Mouse (Mus musculus) granulocyte monocyte progenitor cell, adult 5-6 weeks (primary cell): ENCODE data around the gene Olfr560. TPM values are rescaled to one million over a fixed set of nuclear protein-coding genes. Genes with fewer than 3 reads are reported as not detected.

Experiments
- ATAC-seq: replicated peaks from 2 replicates; pipeline ENCODE4 v1.8.0; 2016; ENCODE audit warnings: mild to moderate bottlenecking, moderate TSS enrichment, inconsistent platforms; ENCODE audit not compliant: poor library complexity, severe bottlenecking
- total RNA-seq, 2 experiments: library from RNA; stranded (forward) in 1 of 2; stranded (reverse) in 1 of 2; fragments of 200-712, 200-1000 nt in 1 of 2; fragments of >200 nt in 1 of 2; fragmentation: Nextera tagmentation in 1 of 2; gene quantifications; 2 replicates each; pipeline ENCODE4 v1.2.3; 2014 to 2017

Olfr560 gene
- total RNA-seq (2014; fragmentation: Nextera tagmentation), result not detected in 2 replicates
- not detected in 2 replicates for total RNA-seq (2017)

- no peak for ATAC-seq
Measured at GRCm38 (mm10) chr7:102759266-102759665, at the start of gene Olfr560, which contains the start of gene Olfr78. TSS of gene Olfr560 (minus strand) at chr7:102759366. TSS of gene Olfr78 (minus strand) at chr7:102759471.

- no peak for ATAC-seq
Measured at GRCm38 (mm10) chr7:102803180-102803579, 44.0 kb upstream of the Olfr560 start, which contains the start of gene Olfr564. TSS of gene Olfr564 (plus strand) at chr7:102803480.

- ATAC-seq, result no peak
Measured at GRCm38 (mm10) chr7:102770921-102771320, 11.8 kb upstream of the Olfr560 start, which contains the start of gene Olfr561. TSS of gene Olfr561 (plus strand) at chr7:102771221.

GRCm38 (mm10) chr7:102752086-102752485 lies 7.1 kb downstream of the Olfr560 start:
- ATAC-seq, result no peak

DNA sequence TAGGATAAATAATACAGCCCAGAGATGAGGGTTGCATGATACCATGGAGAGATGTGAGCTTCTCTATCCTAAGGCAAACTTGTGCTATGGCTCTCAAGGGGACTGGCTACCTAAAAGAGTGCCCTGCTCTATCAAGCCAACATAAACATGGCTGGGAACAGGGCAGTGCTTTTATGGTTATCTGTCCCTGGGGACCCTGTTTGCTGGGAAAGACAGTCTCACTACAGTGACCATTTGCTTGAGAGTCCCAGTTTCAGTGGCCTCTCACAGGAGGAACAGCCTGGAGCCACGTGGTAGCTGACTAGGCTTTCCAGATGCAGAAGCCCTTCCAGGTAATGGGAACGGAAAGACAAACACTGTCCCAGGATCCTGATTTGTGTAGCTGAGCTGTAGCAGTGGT lies 21.5 kb downstream of the Olfr560 start:
- ATAC-seq, result no peak

DNA sequence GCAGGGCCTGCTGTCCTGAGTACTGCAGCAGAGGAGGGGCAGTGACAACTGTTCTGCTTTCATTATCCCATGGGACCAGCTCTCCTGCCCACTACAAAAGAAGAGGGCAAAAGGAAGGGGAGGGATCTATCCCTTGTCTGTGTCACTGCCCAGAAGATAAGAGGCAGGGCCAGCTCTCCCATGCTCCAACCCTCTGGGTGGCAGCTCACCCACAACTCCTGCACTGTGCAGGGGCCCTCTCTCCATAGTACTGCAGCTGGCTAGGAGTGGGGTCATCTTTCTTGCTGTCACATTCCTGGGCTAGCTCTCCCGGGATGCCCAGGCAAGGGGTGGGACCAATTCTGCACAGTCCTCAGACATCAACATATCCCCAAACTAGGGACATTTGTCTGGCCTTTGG lies 25.4 kb downstream of the Olfr560 start:
- no peak for ATAC-seq

DNA sequence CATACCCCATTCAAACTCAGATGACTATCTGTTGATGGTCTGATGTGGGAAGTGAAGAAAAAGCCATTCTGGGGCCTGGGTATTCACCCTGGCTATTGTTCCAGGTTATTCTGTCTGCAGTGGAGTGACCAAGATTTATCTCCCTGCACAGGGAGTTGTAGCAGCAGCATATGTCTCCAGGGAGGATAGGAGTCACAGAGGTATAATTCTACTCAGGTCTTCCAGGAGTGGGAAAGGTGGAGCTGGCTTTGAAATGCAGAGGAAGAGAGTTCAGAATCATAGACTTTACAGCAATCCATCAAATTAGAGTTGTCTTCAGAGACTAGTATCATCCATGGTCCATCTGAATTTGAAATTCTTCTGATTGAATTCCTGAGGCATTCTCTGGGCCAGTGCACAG lies 31.8 kb downstream of the Olfr560 start, which contains the start of gene Olfr559:
Gene Olfr559, minus strand, starts transcription at position 101 of the 400 bp plus-strand sequence.
- ATAC-seq, result no peak

DNA sequence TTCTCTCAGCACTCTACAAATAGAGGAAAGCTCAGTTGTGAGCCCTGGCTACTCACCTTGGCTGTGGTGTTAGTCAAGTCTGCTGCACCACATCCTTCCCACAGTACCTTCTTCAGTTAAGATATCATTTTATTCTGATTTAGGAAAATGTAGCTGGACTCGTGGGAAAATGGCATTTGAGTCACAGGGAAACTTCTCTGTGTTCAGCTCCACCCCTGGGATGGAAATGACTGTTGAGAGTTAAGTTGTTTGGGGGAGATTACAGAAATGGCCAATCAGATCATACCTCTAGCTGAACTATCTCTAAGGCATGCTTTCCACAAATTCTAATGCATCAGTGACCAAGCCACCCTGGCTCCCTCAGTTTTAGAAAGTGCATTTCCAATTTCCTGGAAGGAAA lies 40.2 kb downstream of the Olfr560 start, which contains the start of gene Olfr33:
Gene Olfr33, minus strand, starts transcription at position 101 of the 400 bp plus-strand sequence.
- no peak for ATAC-seq

DNA sequence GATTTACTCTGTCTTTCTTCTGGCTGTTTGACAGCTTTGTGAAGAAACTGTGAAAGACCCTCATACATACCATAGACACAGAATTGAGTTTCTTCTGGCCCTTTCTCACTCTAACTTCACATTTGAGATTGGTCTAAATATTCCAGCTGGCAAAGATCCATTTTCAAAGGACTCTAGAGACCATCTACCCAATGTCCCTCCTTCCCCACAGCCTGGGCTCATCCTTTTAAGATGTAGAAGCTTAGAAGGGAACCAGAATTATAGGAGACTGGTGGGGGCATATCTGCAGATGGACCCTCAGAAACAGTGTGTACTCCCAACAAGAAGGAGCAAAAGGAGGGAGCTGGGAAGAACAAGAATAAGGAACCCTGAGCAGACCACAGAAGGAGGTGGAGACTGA lies 57.3 kb downstream of the Olfr560 start, which contains the start of gene Olfr558:
Gene Olfr558, plus strand, starts transcription at position 301 of the 400 bp plus-strand sequence.
- no peak for ATAC-seq

Other genes with a start within 250 kb of the Olfr560 start
Only the 30 nearest of the 31 such genes appear.
- gene Olfr547, start 224.6 kb downstream of the Olfr560 start, total RNA-seq (2014; fragmentation: Nextera tagmentation), result not detected in 2 replicates
- gene Olfr547, start 224.6 kb downstream of the Olfr560 start, total RNA-seq (2017), result not detected in 2 replicates
- not detected in 2 replicates for gene Olfr548-ps1, start 218.5 kb downstream of the Olfr560 start, total RNA-seq (2014; fragmentation: Nextera tagmentation)
- gene Olfr548-ps1, start 218.5 kb downstream of the Olfr560 start, total RNA-seq (2017), result not detected in 2 replicates
- gene Olfr549, start 209.5 kb downstream of the Olfr560 start, total RNA-seq (2014; fragmentation: Nextera tagmentation), result not detected in 2 replicates
- not detected in 2 replicates for gene Olfr549, start 209.5 kb downstream of the Olfr560 start, total RNA-seq (2017)
- 14.9 and 15.9 TPM in 2 replicates for gene Trim21, start 193.9 kb downstream of the Olfr560 start, total RNA-seq (2014; fragmentation: Nextera tagmentation)
- 31.5 and 33.5 TPM in 2 replicates for gene Trim21, start 193.9 kb downstream of the Olfr560 start, total RNA-seq (2017)
- gene Olfr550, start 187.9 kb downstream of the Olfr560 start, total RNA-seq (2014; fragmentation: Nextera tagmentation), result not detected in 2 replicates
- gene Olfr550, start 187.9 kb downstream of the Olfr560 start, total RNA-seq (2017), result not detected in 2 replicates
- gene Olfr551, start 167.5 kb downstream of the Olfr560 start, total RNA-seq (2014; fragmentation: Nextera tagmentation), result not detected in 2 replicates
- gene Olfr551, start 167.5 kb downstream of the Olfr560 start, total RNA-seq (2017), result not detected in 2 replicates
- gene Olfr552, start 161.6 kb downstream of the Olfr560 start, total RNA-seq (2014; fragmentation: Nextera tagmentation), result not detected in 2 replicates
- gene Olfr552, start 161.6 kb downstream of the Olfr560 start, total RNA-seq (2017), result 0.09 TPM in 1 of 2 replicates, not detected in the other
- not detected in 2 replicates for gene Olfr553, start 141.1 kb downstream of the Olfr560 start, total RNA-seq (2014; fragmentation: Nextera tagmentation)
- gene Olfr553, start 141.1 kb downstream of the Olfr560 start, total RNA-seq (2017), result not detected in 2 replicates
- not detected in 2 replicates for gene Olfr554, start 120.9 kb downstream of the Olfr560 start, total RNA-seq (2014; fragmentation: Nextera tagmentation)
- not detected in 2 replicates for gene Olfr554, start 120.9 kb downstream of the Olfr560 start, total RNA-seq (2017)
- not detected in 2 replicates for gene Olfr555, start 100.5 kb downstream of the Olfr560 start, total RNA-seq (2014; fragmentation: Nextera tagmentation)
- not detected in 2 replicates for gene Olfr555, start 100.5 kb downstream of the Olfr560 start, total RNA-seq (2017)
- gene Olfr556, start 94.5 kb downstream of the Olfr560 start, total RNA-seq (2014; fragmentation: Nextera tagmentation), result not detected in 2 replicates
- gene Olfr556, start 94.5 kb downstream of the Olfr560 start, total RNA-seq (2017), result not detected in 2 replicates
- gene Trim68, start 72.0 kb downstream of the Olfr560 start, total RNA-seq (2014; fragmentation: Nextera tagmentation), result 4.8 and 13.0 TPM in 2 replicates
- 5.7 and 6.1 TPM in 2 replicates for gene Trim68, start 72.0 kb downstream of the Olfr560 start, total RNA-seq (2017)
- gene Olfr557, start 63.5 kb downstream of the Olfr560 start, total RNA-seq (2014; fragmentation: Nextera tagmentation), result not detected in 2 replicates
- gene Olfr557, start 63.5 kb downstream of the Olfr560 start, total RNA-seq (2017), result not detected in 2 replicates
- gene Olfr558, start 57.2 kb downstream of the Olfr560 start, total RNA-seq (2014; fragmentation: Nextera tagmentation), result not detected in 2 replicates
- not detected in 2 replicates for gene Olfr558, start 57.2 kb downstream of the Olfr560 start, total RNA-seq (2017)
- gene Olfr33, start 40.3 kb downstream of the Olfr560 start, total RNA-seq (2014; fragmentation: Nextera tagmentation), result not detected in 2 replicates
- not detected in 2 replicates for gene Olfr33, start 40.3 kb downstream of the Olfr560 start, total RNA-seq (2017)
- gene Olfr559, start 31.9 kb downstream of the Olfr560 start, total RNA-seq (2014; fragmentation: Nextera tagmentation), result not detected in 2 replicates
- not detected in 2 replicates for gene Olfr559, start 31.9 kb downstream of the Olfr560 start, total RNA-seq (2017)
- not detected in 2 replicates for gene Olfr78, start 105 bp upstream of the Olfr560 start, total RNA-seq (2014; fragmentation: Nextera tagmentation)
- gene Olfr78, start 105 bp upstream of the Olfr560 start, total RNA-seq (2017), result not detected in 2 replicates
- not detected in 2 replicates for gene Olfr561, start 11.9 kb upstream of the Olfr560 start, total RNA-seq (2014; fragmentation: Nextera tagmentation)
- not detected in 2 replicates for gene Olfr561, start 11.9 kb upstream of the Olfr560 start, total RNA-seq (2017)
- gene Olfr564, start 44.1 kb upstream of the Olfr560 start, total RNA-seq (2014; fragmentation: Nextera tagmentation), result not detected in 2 replicates
- not detected in 2 replicates for gene Olfr564, start 44.1 kb upstream of the Olfr560 start, total RNA-seq (2017)
- not detected in 2 replicates for gene Olfr566, start 99.4 kb upstream of the Olfr560 start, total RNA-seq (2014; fragmentation: Nextera tagmentation)
- gene Olfr566, start 99.4 kb upstream of the Olfr560 start, total RNA-seq (2017), result not detected in 2 replicates
- gene Olfr568, start 117.8 kb upstream of the Olfr560 start, total RNA-seq (2014; fragmentation: Nextera tagmentation), result not detected in 2 replicates
- not detected in 2 replicates for gene Olfr568, start 117.8 kb upstream of the Olfr560 start, total RNA-seq (2017)
- gene Olfr569, start 131.5 kb upstream of the Olfr560 start, total RNA-seq (2014; fragmentation: Nextera tagmentation), result not detected in 2 replicates
- not detected in 2 replicates for gene Olfr569, start 131.5 kb upstream of the Olfr560 start, total RNA-seq (2017)
- gene Olfr570, start 135.2 kb upstream of the Olfr560 start, total RNA-seq (2014; fragmentation: Nextera tagmentation), result not detected in 2 replicates
- gene Olfr570, start 135.2 kb upstream of the Olfr560 start, total RNA-seq (2017), result not detected in 2 replicates
- not detected in 2 replicates for gene Olfr571, start 158.2 kb upstream of the Olfr560 start, total RNA-seq (2014; fragmentation: Nextera tagmentation)
- gene Olfr571, start 158.2 kb upstream of the Olfr560 start, total RNA-seq (2017), result not detected in 2 replicates
- not detected in 2 replicates for gene Olfr572, start 165.0 kb upstream of the Olfr560 start, total RNA-seq (2014; fragmentation: Nextera tagmentation)
- gene Olfr572, start 165.0 kb upstream of the Olfr560 start, total RNA-seq (2017), result not detected in 2 replicates
- not detected in 2 replicates for gene Olfr573-ps1, start 183.2 kb upstream of the Olfr560 start, total RNA-seq (2014; fragmentation: Nextera tagmentation)
- not detected in 2 replicates for gene Olfr573-ps1, start 183.2 kb upstream of the Olfr560 start, total RNA-seq (2017)
- not detected in 2 replicates for gene Olfr574, start 189.1 kb upstream of the Olfr560 start, total RNA-seq (2014; fragmentation: Nextera tagmentation)
- not detected in 2 replicates for gene Olfr574, start 189.1 kb upstream of the Olfr560 start, total RNA-seq (2017)
- not detected in 2 replicates for gene Olfr575, start 199.4 kb upstream of the Olfr560 start, total RNA-seq (2014; fragmentation: Nextera tagmentation)
- gene Olfr575, start 199.4 kb upstream of the Olfr560 start, total RNA-seq (2017), result not detected in 2 replicates
- not detected in 2 replicates for gene Olfr576, start 203.3 kb upstream of the Olfr560 start, total RNA-seq (2014; fragmentation: Nextera tagmentation)
- gene Olfr576, start 203.3 kb upstream of the Olfr560 start, total RNA-seq (2017), result not detected in 2 replicates
- gene Olfr577, start 216.6 kb upstream of the Olfr560 start, total RNA-seq (2014; fragmentation: Nextera tagmentation), result not detected in 2 replicates
- gene Olfr577, start 216.6 kb upstream of the Olfr560 start, total RNA-seq (2017), result not detected in 2 replicates